Mouse (Mus musculus) ovary, adult 18-20 months (tissue): ENCODE results near the gene Rab15.
"Not testable (repeated sequence)": the region's sequence is repeated elsewhere in the genome, so short reads cannot be mapped to it uniquely, and the experiment has no call there.

Source experiments
- DNase-seq: peaks from one replicate; pipeline ENCODE4 v3.0.0; 2022; ENCODE audit warnings: low spot score, mixed read lengths

The Rab15 gene

DNA sequence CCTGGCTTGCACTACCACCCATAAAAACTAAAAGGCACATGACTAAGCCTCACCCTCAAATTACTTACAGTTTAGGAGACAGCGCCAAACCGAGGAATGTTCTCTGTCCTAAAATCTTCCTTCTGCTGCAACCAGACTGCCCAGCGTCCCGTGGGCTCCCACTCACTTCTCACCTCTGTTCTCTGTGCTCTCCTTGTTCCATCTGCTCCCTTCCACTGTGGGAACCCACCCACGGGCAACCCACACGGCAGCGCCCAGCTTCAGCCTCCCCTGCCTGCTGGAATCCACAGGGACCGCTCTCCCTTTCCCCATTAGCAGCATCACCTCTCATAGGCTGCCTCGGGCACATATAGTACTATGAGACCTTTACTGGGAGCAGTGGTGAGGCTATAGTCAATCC is 3.8 kb downstream of the Rab15 start:
- DNase-seq = no peak

- no peak for DNase-seq
These were observed 4.6 kb downstream of the Rab15 start for GRCm38 (mm10) chr12:76818120-76818519.

GRCm38 (mm10) chr12:76817176-76817575 is 5.5 kb downstream of the Rab15 start:
- no peak for DNase-seq

GRCm38 (mm10) chr12:76816720-76817119 is 6.0 kb downstream of the Rab15 start:
- no peak for DNase-seq

DNA sequence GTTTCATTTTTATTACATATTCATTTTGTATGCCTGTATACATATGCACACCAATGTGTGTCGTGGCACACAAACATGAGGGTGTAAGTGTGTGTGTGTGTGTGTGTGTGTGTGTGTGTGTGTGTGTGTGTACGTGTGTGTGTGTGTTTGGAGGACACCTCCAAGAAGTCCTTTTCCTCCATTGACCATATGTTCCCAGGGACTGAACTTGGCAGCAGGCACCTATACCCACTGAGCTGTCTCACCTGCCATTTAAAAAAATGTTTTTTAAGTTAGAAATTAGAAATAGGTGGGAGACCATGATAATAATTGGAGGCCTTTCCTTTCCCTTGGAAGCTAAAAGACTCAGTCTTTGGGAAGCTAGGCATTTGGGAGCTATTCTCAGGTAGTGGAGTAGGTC is 8.6 kb downstream of the Rab15 start:
- no peak for DNase-seq

- DNase-seq = no peak
These were observed 9.2 kb downstream of the Rab15 start for GRCm38 (mm10) chr12:76813543-76813942.

GRCm38 (mm10) chr12:76811006-76811405 is 11.7 kb downstream of the Rab15 start:
- DNase-seq = no peak

- no peak for DNase-seq
These were observed 12.2 kb downstream of the Rab15 start for GRCm38 (mm10) chr12:76810491-76810890.

DNA sequence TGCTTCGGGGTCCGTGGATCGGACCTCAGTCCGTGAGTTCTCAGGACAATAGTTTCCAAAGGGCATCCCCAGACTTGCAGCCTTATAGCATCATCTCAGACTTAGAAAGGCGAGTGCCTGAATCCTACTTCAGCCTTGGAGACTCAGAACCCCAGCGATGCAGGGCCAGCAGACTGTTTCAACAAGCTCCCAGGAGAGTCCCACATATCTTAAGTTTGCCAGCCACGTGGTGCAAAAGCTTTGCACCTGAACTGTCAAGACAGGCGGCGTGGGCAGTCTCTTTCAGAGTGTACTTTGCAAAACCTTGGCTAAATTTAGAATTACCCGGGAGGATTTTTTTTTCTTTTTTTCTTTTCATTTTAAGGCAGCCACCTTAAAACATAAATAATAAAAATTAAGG is 14.9 kb downstream of the Rab15 start:
- DNase-seq = no peak

DNA sequence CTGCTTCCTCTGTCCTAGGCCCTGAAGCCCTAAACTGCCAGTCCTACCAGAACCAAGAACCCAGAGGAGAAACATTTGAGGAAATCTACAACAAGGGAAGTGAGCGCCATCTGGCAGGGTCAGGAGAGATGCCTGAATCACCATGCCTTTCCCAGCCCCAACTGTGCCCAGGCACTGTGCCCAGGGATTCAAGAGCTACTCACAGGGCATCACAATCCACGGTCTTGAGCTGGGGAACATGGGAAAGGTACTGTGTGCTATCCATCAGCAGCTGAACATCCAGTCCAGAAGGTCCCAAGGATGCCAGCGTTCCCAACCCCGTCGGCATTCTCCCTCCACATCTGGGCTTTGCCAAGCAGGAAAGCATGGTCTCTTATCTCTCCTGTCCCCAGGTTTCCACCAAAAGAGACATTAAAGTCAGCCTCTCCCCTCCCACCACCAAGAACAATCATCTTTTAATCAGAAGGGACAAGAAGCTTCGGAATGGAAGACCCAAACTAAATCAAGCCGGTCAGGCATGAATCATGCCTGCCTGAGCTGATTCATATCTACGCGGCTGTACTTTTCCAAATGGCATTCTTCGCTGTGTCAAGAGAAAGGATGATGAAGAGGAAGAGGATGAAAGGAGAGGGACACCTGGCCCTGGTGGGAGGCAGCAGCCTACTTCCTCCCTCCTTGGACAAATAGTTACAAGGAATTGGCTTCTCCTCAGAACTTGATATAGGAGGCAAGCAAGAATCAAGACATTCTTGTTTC is 17.5 kb downstream of the Rab15 start:
- no peak for DNase-seq

GRCm38 (mm10) chr12:76803700-76804252 is 18.9 kb downstream of the Rab15 start:
- no peak for DNase-seq

DNA sequence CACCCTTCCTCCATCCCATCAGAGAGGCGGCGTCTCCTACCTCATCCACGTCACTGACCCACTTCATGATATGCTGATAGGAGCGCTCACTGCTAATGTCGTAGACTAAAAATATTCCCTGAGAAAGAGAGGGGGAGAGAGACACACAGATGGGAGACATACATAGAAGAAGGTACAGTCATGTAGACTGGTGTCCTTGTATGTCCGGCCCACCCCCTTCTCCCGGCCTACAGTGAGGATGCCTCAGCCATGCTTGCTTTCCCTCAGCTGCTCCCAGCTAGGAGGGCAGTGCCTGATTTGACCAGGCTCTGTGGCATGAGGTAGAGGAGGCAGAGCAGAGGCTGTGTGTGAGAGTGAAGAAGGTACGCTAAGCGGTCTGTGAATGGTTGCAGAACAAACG is 19.7 kb downstream of the Rab15 start:
- no peak for DNase-seq

DNA sequence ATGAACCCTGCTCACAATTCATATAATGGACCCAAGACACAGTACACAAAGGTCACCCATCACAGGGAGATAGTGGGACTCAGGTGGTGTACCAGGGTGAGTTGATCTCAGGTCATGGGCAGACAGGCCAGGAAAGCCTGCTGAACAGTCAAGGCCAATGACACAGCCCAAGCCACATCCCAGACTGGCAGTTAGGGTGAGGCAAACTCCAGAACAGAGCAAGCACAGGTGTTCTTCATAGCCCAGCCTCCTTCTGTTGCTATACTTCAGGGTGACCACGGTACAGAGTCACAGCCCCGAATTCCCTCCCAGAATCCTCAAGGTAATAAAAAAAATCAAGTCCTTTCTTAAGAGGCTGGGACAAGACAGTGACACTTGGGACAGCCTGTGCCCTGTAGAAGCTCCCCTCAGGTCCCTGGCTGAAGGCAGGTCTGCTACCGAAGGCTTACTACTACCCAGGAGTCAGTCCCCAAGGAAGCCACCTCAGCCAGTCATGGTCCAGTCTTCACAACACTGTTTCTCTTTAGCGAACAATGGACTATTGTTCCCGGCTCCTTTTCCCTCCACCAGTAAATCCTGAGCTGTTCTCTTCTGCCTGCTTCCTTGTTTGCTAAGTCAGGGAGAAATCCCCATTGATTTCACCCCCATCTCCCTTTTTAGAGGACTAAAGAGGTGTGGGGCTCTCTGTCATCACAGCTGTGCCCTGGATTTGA is 24.5 kb downstream of the Rab15 start:
- no peak for DNase-seq

DNA sequence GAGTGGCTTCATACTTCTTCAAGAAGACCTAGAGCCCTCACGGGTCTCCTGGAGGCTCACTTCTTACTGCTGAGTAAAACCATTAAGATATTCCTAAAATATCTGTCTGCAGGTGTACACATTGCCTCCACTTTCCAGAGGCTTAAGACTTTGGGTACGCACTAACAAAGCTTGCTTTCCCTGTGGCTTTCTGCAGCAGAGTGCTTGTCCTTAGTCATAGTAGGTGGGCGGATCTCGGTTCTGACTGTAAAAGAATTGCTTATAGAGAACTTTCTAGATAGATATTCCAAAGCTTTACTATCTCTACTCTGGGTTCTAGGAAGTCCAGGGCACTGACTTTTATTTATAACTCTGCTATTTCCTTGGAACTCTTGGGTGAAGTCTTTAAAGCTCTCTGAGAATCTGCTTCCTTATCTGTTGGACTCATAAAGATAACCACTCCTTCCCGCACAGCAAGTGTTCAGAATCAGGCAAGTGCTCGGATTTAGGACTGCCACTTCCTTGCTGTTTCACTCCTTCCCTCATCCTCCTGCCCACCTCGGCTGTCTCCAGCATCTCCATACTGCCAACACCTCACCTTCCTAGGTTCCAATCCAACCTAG is 25.7 kb downstream of the Rab15 start:
- DNase-seq = no peak

DNA sequence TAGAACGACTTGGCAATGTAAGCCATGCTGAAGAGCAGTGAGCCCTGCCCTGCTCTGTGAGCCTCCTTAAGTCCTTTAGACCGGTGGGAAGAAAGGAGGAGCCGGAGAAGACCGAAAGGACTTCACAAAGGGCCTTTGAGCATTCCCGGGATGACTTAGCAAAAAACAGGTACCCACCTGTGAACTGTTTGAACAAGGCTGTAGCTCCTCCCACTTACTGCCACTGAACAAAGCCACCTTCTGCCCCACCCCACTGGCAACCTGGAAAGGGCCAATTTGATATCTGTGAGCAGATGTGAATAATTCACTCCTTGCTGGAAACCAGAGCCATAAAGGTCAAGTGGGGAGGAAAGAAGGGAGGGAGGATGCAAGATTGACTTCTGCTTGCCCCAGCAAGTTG is 27.4 kb downstream of the Rab15 start, which contains the start of gene Gpx2:
Gpx2 (minus strand) TSS at position 205 of the 400 bp plus-strand sequence.
- DNase-seq = no peak

DNA sequence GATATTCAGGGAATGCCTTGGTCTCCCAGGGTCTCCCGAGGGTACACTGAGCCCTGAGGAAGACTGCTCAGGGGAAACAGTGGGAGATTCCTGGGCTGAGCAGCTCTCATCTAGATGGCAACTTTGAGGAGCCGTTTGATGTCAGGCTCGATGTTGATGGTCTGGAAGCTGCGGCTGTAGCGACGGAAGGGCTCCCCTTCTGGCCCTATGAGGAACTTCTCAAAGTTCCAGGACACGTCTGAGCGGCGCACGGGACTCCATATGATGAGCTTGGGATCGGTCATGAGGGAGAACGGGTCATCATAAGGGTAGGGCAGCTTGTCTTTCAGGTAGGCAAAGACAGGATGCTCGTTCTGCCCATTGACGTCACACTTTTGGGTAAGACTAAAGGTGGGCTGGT is 30.2 kb downstream of the Rab15 start:
- DNase-seq = not testable (repeated sequence)

DNA sequence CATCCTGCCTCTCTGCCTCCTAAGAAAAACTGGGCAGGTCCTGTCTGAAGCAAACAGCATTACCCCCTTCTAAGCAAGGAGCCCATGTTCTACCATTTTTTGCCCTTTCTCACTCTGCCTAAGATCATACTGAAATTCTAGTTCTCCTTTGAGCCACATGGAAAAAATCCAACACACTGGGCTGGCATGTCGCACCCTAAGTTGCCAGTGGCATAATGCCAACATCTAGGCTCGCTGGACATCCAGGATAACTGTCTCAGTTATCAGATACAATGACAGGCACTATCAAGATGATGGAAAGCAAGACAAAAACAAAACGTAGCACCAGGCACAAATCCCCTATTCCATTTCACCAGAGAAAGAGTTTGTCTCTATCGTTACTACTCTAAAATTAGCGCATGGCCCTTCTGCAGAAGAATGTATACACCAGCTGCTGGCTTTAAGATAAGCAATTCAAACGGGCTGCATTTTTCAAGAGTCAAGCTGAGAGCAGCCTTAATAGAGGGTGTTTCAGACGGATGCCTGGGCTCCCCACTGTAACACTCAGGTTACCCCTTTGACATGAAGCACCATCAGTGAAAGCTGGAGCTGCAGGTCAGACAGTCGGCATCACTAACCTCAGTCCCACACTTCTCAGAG is 32.1 kb downstream of the Rab15 start:
- DNase-seq = no peak

DNA sequence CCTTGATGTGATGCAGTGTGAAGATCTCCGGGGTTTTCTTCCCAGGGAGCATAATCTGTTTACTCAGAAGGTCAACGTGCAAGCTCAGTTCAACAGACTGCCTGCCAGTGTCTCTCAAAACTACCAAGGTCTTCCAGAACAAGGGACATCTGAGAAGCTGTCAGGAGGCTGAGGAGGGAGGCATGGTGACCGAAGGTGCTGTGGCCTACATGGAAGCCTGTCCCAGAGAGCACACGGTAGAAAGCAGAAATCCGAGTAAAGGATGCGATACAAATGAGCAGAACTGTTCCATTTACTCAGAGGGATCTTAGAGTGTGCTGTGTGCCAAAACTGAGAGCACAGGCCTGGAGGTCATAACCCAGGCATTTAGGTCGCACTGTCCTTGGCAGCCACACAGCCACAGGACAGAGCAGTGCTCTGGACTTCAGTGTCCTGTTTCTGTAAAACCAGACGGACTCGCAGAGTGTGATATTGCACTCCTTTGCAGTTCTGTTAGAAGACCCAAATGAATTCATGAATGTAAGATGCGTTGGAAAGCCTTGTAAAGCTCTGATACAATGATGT is 38.6 kb downstream of the Rab15 start:
- DNase-seq = no peak

GRCm38 (mm10) chr12:76780639-76781468 is 41.9 kb downstream of the Rab15 start:
- DNase-seq = no peak

DNA sequence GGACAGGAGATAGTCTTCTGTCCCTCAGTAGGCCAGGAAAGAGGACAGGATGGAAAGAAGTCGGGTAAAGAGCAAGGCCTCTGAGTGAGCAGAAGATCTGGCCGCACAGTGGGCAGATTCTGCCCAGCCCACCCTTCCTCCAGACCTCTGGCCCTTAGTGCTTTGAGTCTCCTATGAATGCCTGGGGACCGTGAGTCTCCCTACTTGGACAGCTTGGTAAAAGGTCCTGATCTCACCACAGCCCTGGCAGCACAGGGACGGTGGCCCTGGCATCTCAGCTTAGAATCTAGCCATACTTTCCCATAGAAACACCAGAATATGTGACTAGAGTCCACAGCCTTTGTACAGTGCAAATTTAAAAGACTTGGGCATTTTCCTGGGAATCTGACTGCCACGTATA is 42.8 kb downstream of the Rab15 start:
- DNase-seq = no peak
